Mouse (Mus musculus) CH12.LX (cell line): ENCODE data around the gene Jag2. TPM values are rescaled to one million over a fixed set of nuclear protein-coding genes. Genes with fewer than 3 reads are reported as not detected.

ENCODE experiments used
- DNase-seq: peaks from one replicate; pipeline ENCODE4 v3.0.0-alpha.2; 2013; ENCODE audit errors: extremely low read depth
- H3K27ac ChIP-seq: 2 replicates; pipeline ENCODE4 v1.5.1; 2012; ENCODE audit warnings: low read depth, mild to moderate bottlenecking, control low read depth, moderate library complexity; ENCODE audit not compliant: insufficient read depth
- H3K27me3 ChIP-seq: replicated peaks from 2 replicates; pipeline ENCODE3; 2012; ENCODE audit warnings: inconsistent platforms
- H3K36me3 ChIP-seq, 2 experiments: replicated peaks in 1 of 2; 2 replicates each; pipeline versions ENCODE3 to v1.6.1; 2012; ENCODE audit warnings: inconsistent platforms in 1 of 2, low read length in 1 of 2, mild to moderate bottlenecking in 1 of 2, mixed read lengths in 1 of 2, moderate library complexity in 1 of 2; ENCODE audit not compliant: control insufficient read depth in 1 of 2, insufficient read depth in 1 of 2
- H3K4me1 ChIP-seq, 2 experiments: 2 replicates each; pipeline ENCODE4 v1.6.1; 2012; ENCODE audit warnings: inconsistent platforms in 1 of 2, moderate library complexity in 1 of 2; ENCODE audit not compliant: insufficient read depth in 2 of 2, control insufficient read depth in 1 of 2
- H3K4me2 ChIP-seq: 2 replicates; pipeline ENCODE4 v1.6.1; 2012; ENCODE audit warnings: low read depth, mild to moderate bottlenecking, control low read depth; ENCODE audit not compliant: poor library complexity, insufficient read depth, severe bottlenecking
- H3K4me3 ChIP-seq, 3 experiments: fragments of 150-350 bp in 1 of 3; sonication (generic) in 1 of 3; replicated peaks in 1 of 3; 2 replicates each; pipeline versions ENCODE3 to v1.5.1; 2011 to 2012; ENCODE audit warnings: low read depth in 2 of 3, low read length in 2 of 3, mild to moderate bottlenecking in 2 of 3, moderate library complexity in 2 of 3, control low read depth in 1 of 3, improper control_type of control experiment in 1 of 3, inconsistent platforms in 1 of 3, mixed read lengths in 1 of 3; ENCODE audit not compliant: poor library complexity in 1 of 3
- H3K79me2 ChIP-seq: replicated peaks from 2 replicates; pipeline ENCODE4 v1.6.1; 2012; ENCODE audit warnings: mild to moderate bottlenecking, moderate library complexity; ENCODE audit not compliant: control insufficient read depth, poor library complexity, insufficient read depth, severe bottlenecking; ENCODE audit errors: extremely low read depth
- H3K9ac ChIP-seq: 2 replicates; pipeline ENCODE4 v1.6.1; 2012; ENCODE audit warnings: low read depth, mild to moderate bottlenecking, control low read depth, moderate library complexity; ENCODE audit not compliant: insufficient read depth
- H3K9me3 ChIP-seq: replicated peaks from 2 replicates; pipeline ENCODE3; 2012; ENCODE audit warnings: low read length, inconsistent platforms, mixed read lengths
- CHD2 ChIP-seq: IDR thresholded peaks from 2 replicates; pipeline ENCODE4 v1.6.1; 2011; ENCODE audit warnings: low read length, improper control_type of control experiment
- CTCF ChIP-seq, 2 experiments: IDR thresholded peaks in 1 of 2; conservative IDR thresholded peaks in 1 of 2; 2 replicates each; pipeline ENCODE4 v1.5.1; 2011 to 2012; ENCODE audit warnings: low read depth in 2 of 2, low read length in 2 of 2, improper control_type of control experiment in 1 of 2, inconsistent platforms in 1 of 2, mild to moderate bottlenecking in 1 of 2, moderate library complexity in 1 of 2
- ETS1 ChIP-seq: conservative IDR thresholded peaks from 2 replicates; pipeline ENCODE4 v1.6.1; 2012; ENCODE audit warnings: low read depth, mild to moderate bottlenecking, inconsistent platforms, low read length, improper control_type of control experiment, moderate library complexity
- HCFC1 ChIP-seq: IDR thresholded peaks from 2 replicates; pipeline ENCODE4 v1.6.1; 2012; ENCODE audit warnings: low read depth, mild to moderate bottlenecking, inconsistent platforms, low read length, improper control_type of control experiment
- JUN ChIP-seq: IDR thresholded peaks from 2 replicates; pipeline ENCODE4 v1.6.1; 2011; ENCODE audit warnings: low read depth, mild to moderate bottlenecking, low read length, improper control_type of control experiment, moderate library complexity; ENCODE audit not compliant: insufficient read depth
- JUND ChIP-seq: conservative IDR thresholded peaks from 2 replicates; pipeline ENCODE4 v1.6.1; 2011; ENCODE audit warnings: low read depth, low read length, improper control_type of control experiment
- KAT2A ChIP-seq: IDR thresholded peaks from 2 replicates; pipeline ENCODE4 v1.6.1; 2012; ENCODE audit warnings: low read length, improper control_type of control experiment, inconsistent platforms; ENCODE audit not compliant: insufficient replicate concordance
- MAZ ChIP-seq: IDR thresholded peaks from 2 replicates; pipeline ENCODE4 v1.6.1; 2012; ENCODE audit warnings: low read depth, mild to moderate bottlenecking, inconsistent platforms, low read length, improper control_type of control experiment, moderate library complexity
- MEF2A ChIP-seq: IDR thresholded peaks from 2 replicates; pipeline ENCODE4 v1.6.1; 2014; ENCODE audit warnings: low read depth, mild to moderate bottlenecking, inconsistent platforms, low read length, improper control_type of control experiment, borderline replicate concordance
- MYC ChIP-seq: IDR thresholded peaks from 2 replicates; pipeline ENCODE4 v1.6.1; 2011; ENCODE audit warnings: low read depth, mild to moderate bottlenecking, improper control_type of control experiment, low read length
- NELFE ChIP-seq: IDR thresholded peaks from 2 replicates; pipeline ENCODE4 v1.6.1; 2011; ENCODE audit warnings: low read depth, low read length, improper control_type of control experiment
- NRF1 ChIP-seq: IDR thresholded peaks from 2 replicates; pipeline ENCODE4 v1.6.1; 2014; ENCODE audit warnings: low read depth, mild to moderate bottlenecking, inconsistent platforms, low read length, improper control_type of control experiment, moderate library complexity
- POLR2A ChIP-seq: IDR thresholded peaks from 2 replicates; pipeline ENCODE4 v1.6.1; 2011; ENCODE audit warnings: low read depth, mild to moderate bottlenecking, improper control_type of control experiment, low read length
- RAD21 ChIP-seq: IDR thresholded peaks from 2 replicates; pipeline ENCODE4 v1.6.1; 2011; ENCODE audit warnings: low read depth, mild to moderate bottlenecking, low read length, improper control_type of control experiment, moderate library complexity
- USF2 ChIP-seq: conservative IDR thresholded peaks from 2 replicates; pipeline ENCODE4 v1.6.1; 2011; ENCODE audit warnings: low read depth, low read length, improper control_type of control experiment
- ZC3H11A ChIP-seq: IDR thresholded peaks from 2 replicates; pipeline ENCODE4 v1.6.1; 2012; ENCODE audit warnings: low read depth, mild to moderate bottlenecking, inconsistent platforms, low read length, improper control_type of control experiment
- ZNF384 ChIP-seq: IDR thresholded peaks from 2 replicates; pipeline ENCODE4 v1.6.1; 2012; ENCODE audit warnings: low read depth, low read length, improper control_type of control experiment, inconsistent platforms
- dilution Hi-C: fragments of 300-500 bp; cut with MboI; formaldehyde crosslinking; loops from 2 replicates; pipeline ENCODE4 v1.14.3; 2020; ENCODE audit warnings: low sequenced_read_pairs; ENCODE audit not compliant: extremely low pct_unique_long_range_greater_than_20kb, extremely low pct_ligation_motif_present
- in situ Hi-C: fragments of 300-500 bp; cut with MboI; formaldehyde crosslinking; loops from 3 replicates; pipeline ENCODE4 v1.14.3; 2019; ENCODE audit warnings: low sequenced_read_pairs, low pct_ligation_motif_present, low pct_unique_long_range_greater_than_20kb, mixed read lengths
- polyA plus RNA-seq: library from polyadenylated mRNA; unstranded; fragments of >175 nt; gene quantifications from 2 replicates; pipeline ENCODE4 v1.2.1, GENCODE M21; 2012; ENCODE audit warnings: low read depth; ENCODE audit not compliant: insufficient read length
- total RNA-seq, 2 experiments: library from RNA; depleted of rRNA; stranded (reverse); fragments of 300-350 nt in 1 of 2; fragments of >200 nt in 1 of 2; gene quantifications; 2 replicates each; pipeline ENCODE4 v1.2.3; 2012 to 2014

The Jag2 gene
- total and polyA plus RNA-seq, 3 experiments: 0.34 to 7.6 (median 0.59) TPM

DNA sequence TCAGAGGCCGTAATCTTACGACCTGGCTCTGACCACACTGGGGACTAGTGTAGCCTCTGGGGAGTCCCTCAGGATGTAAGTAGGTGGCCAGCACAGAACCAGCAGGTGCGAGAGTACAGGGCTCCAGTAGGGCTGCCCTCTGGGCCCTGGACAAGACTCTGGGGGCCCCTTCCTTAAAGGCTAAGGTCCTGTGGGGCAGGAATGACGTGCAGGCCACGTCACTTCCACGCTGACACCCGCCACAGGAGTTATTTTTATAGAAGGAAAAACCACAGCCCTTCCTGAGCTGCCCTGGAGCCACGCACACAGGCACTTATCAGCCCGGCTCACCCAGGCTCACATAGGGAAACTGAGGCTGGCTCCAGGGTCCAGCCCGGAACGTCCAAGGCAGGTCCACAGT, 12.1 kb downstream of the Jag2 start:
- DNase-seq: no peak
- peaks cover 8 to 17% of the 10 kb centered on the region in 2 experiments; a peak in 3 of 4 replicates for H3K4me1 ChIP-seq
- H3K4me2 ChIP-seq: no peak overlapping the region
- no peaks in the 10 kb centered on the region for H3K79me2 ChIP-seq
- in situ Hi-C loops (no loop called here), dilution Hi-C loops (no loop called here)
- H3K4me3 ChIP-seq: no peak overlapping the region
- H3K36me3 ChIP-seq: peaks cover 0 to 2% of the 10 kb centered on the region in 2 experiments
- no peak overlapping the region for H3K9ac ChIP-seq
- H3K9me3 ChIP-seq: no peaks in the 10 kb centered on the region
- no peak for TF ChIP-seq CTCF (conservative IDR thresholded peaks at IDR 0.05 in 1 of 2, IDR thresholded peaks at IDR 0.05 in 1 of 2; ENCODE audit: low read depth in 2 of 2, low read length in 2 of 2)
- TF ChIP-seq MEF2A: 0 out of 2 replicates have a peak, but pooled peaks have one; percentile 15
- no peak overlapping the region for H3K27ac ChIP-seq
- H3K27me3 ChIP-seq: peaks cover 40% of the 10 kb centered on the region

GRCm38 (mm10) chr12:112916698-112917400, 12.7 kb downstream of the Jag2 start:
- Histone ChIP-seq H3K9ac (no peak overlapping the region), H3K4me2 (no peak overlapping the region), H3K27ac (no peak overlapping the region), H3K36me3 (peaks cover 0 to 2% of the 10 kb centered on the region in 2 experiments), H3K4me3 (no peak overlapping the region), H3K27me3 (peaks cover 38% of the 10 kb centered on the region), H3K79me2 (no peaks in the 10 kb centered on the region), H3K9me3 (no peaks in the 10 kb centered on the region), H3K4me1 (peaks cover 8 to 17% of the 10 kb centered on the region in 2 experiments; a peak in 3 of 4 replicates)
- TF ChIP-seq CHD2 (no peak), NELFE (no peak), JUN (no peak), JUND (no peak), NRF1 (no peak)
- in situ Hi-C loops: no loop called here
- dilution Hi-C loops: no loop called here
- no peak for DNase-seq

DNA sequence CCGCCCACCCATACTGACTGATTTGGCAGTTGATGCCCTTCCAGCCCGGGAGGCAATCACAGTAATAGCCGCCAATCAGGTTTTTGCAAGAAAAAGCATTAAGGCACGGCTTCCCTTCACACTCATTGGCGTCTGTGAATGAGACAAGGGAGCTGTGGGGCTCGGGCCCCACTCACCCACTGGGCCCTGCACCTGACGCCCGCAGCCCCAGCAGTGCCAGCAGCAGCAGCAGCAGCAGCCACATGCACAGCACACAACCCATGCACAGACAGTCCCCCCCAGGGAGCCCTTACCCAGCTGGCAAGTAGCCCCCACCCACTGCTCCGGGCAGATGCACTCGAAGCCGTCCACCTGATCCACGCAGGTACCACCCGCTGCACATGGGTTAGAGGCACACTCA, 14.0 kb downstream of the Jag2 start:
- no peak for DNase-seq

More for the DNA sequence above, 14.0 kb downstream of the Jag2 start:
- Histone ChIP-seq H3K4me3 (no peak overlapping the region), H3K4me2 (no peak overlapping the region), H3K79me2 (no peaks in the 10 kb centered on the region), H3K36me3 (peaks cover 0 to 2% of the 10 kb centered on the region in 2 experiments), H3K27ac (no peak overlapping the region), H3K27me3 (peaks cover 32% of the 10 kb centered on the region), H3K4me1 (peaks cover 8 to 17% of the 10 kb centered on the region in 2 experiments; a peak in 3 of 4 replicates), H3K9ac (no peak overlapping the region), H3K9me3 (no peaks in the 10 kb centered on the region)
- TF ChIP-seq NELFE: no peak
- TF ChIP-seq RAD21: no peak
- TF ChIP-seq ZC3H11A: no peak
- TF ChIP-seq HCFC1: no peak
- no peak for TF ChIP-seq MYC
- TF ChIP-seq KAT2A: no peak
- TF ChIP-seq MAZ: no peak
- TF ChIP-seq ZNF384: no peak
- TF ChIP-seq ETS1: no peak
- TF ChIP-seq POLR2A: no peak
- no peak for TF ChIP-seq USF2
- no peak for TF ChIP-seq JUND
- in situ Hi-C loops: no loop called here
- dilution Hi-C loops: no loop called here
